Mouse (Mus musculus) cerebellum, adult 2 months (tissue): ENCODE results near the gene B4galnt4. TPM values are rescaled to one million over a fixed set of nuclear protein-coding genes. Genes with fewer than 3 reads are reported as not detected.
"Not testable (repeated sequence)": the region's sequence is repeated elsewhere in the genome, so short reads cannot be mapped to it uniquely, and the experiment has no call there.

Source experiments
- DNase-seq, 2 experiments: peaks; one replicate each; pipeline ENCODE4 v3.0.0; 2021
- H3K27ac ChIP-seq: fragments of 200-500 bp; 2 replicates; pipeline ENCODE4 v1.5.1; 2012; ENCODE audit warnings: low read length, control low read depth, inconsistent platforms; ENCODE audit not compliant: insufficient read depth
- H3K27me3 ChIP-seq: fragments of 200-500 bp; 2 replicates; pipeline ENCODE4 v1.6.1; 2012; ENCODE audit warnings: inconsistent platforms, mild to moderate bottlenecking, low read length, moderate library complexity; ENCODE audit not compliant: control insufficient read depth, insufficient read depth
- H3K4me1 ChIP-seq: fragments of 200-500 bp; 2 replicates; pipeline ENCODE4 v1.6.1; 2011; ENCODE audit warnings: low read length; ENCODE audit not compliant: control insufficient read depth, insufficient read depth
- H3K4me3 ChIP-seq: fragments of 200-500 bp; replicated peaks from 2 replicates; pipeline ENCODE3; 2011; ENCODE audit warnings: mild to moderate bottlenecking, low read depth, low read length, control low read depth; ENCODE audit not compliant: insufficient read depth
- CTCF ChIP-seq: fragments of 200-500 bp; IDR thresholded peaks from 2 replicates; pipeline ENCODE4 v1.5.1; 2011; ENCODE audit warnings: low read depth, mild to moderate bottlenecking, control low read depth, low read length, moderate library complexity, borderline replicate concordance; ENCODE audit not compliant: insufficient read depth
- POLR2A ChIP-seq: fragments of 200-500 bp; IDR thresholded peaks from 2 replicates; pipeline ENCODE4 v1.6.1; 2011; ENCODE audit warnings: low read length, control low read depth, borderline replicate concordance; ENCODE audit not compliant: insufficient read depth
- WGBS: fragments of 180-500 bp; shearing (Covaris S2); methylation state at CpG from one replicate; pipeline ENCODE4 v1.1.7; 2018; 5-methylcytosine and 5-hydroxymethylcytosine counted together
- polyA plus RNA-seq: library from polyadenylated mRNA; depleted of rRNA; stranded (reverse); fragments of >200 nt; gene quantifications from 2 replicates; pipeline ENCODE4 v1.2.3, GENCODE M21; 2012

The B4galnt4 gene
- polyA plus RNA-seq, 1 experiment = 79.0 TPM

- no peak overlapping the region for H3K4me3 ChIP-seq
- no peaks in the 10 kb centered on the region for H3K27me3 ChIP-seq
- H3K27ac ChIP-seq = no peak overlapping the region
- no peak for TF ChIP-seq POLR2A
- no peak for TF ChIP-seq CTCF
- no peaks in the 10 kb centered on the region for H3K4me1 ChIP-seq
- no peak for DNase-seq
- 47% methylated on average over 5 of the region's 6 CpGs for WGBS
Observed at GRCm38 (mm10) chr7:141024865-141025838, 35.8 kb upstream of the B4galnt4 start.

- Histone ChIP-seq H3K27ac (no peak overlapping the region), H3K4me1 (no peaks in the 10 kb centered on the region), H3K4me3 (no peak overlapping the region), H3K27me3 (no peaks in the 10 kb centered on the region)
- no peak for DNase-seq
- WGBS = 66% methylated on average over 6 of the region's 6 CpGs
- TF ChIP-seq POLR2A (no peak), CTCF (no peak)
Observed at GRCm38 (mm10) chr7:141026097-141026739, 34.7 kb upstream of the B4galnt4 start.

- no peak overlapping the region for H3K4me3 ChIP-seq
- H3K27me3 ChIP-seq = no peaks in the 10 kb centered on the region
- no peak for DNase-seq
- 60% methylated on average over 5 of the region's 5 CpGs for WGBS
- TF ChIP-seq CTCF (no peak), POLR2A (no peak)
- no peaks in the 10 kb centered on the region for H3K4me1 ChIP-seq
- H3K27ac ChIP-seq = no peak overlapping the region
Observed at GRCm38 (mm10) chr7:141026740-141027098, 34.2 kb upstream of the B4galnt4 start.

GRCm38 (mm10) chr7:141028831-141029230, 32.1 kb upstream of the B4galnt4 start, which contains the start of gene Gm17387:
Gm17387 (plus strand) TSS chr7:141029131.
- no peak for DNase-seq
- no peak for TF ChIP-seq CTCF
- no peak for TF ChIP-seq POLR2A
- 95% methylated on average over 2 of the region's 2 CpGs for WGBS
- no peaks in the 10 kb centered on the region for H3K27me3 ChIP-seq
- no peaks in the 10 kb centered on the region for H3K4me1 ChIP-seq
- H3K4me3 ChIP-seq = no peak within 1 kb of the TSS
- H3K27ac ChIP-seq = no peak within 1 kb of the TSS

- TF ChIP-seq POLR2A (no peak), CTCF (no peak)
- no peaks in the 10 kb centered on the region for H3K4me1 ChIP-seq
Observed at GRCm38 (mm10) chr7:141030390-141030789, 30.5 kb upstream of the B4galnt4 start.

GRCm38 (mm10) chr7:141032458-141033167, 28.3 kb upstream of the B4galnt4 start:
- no peak for DNase-seq
- Histone ChIP-seq H3K27ac (no peak overlapping the region), H3K4me3 (no peak overlapping the region), H3K4me1 (no peaks in the 10 kb centered on the region), H3K27me3 (no peaks in the 10 kb centered on the region)
- 75% methylated on average over 9 of the region's 9 CpGs for WGBS
- TF ChIP-seq POLR2A (no peak), CTCF (no peak)

More at GRCm38 (mm10) chr7:141030390-141030789, 30.5 kb upstream of the B4galnt4 start:
- 44% methylated on average over 3 of the region's 3 CpGs for WGBS
- H3K4me3 ChIP-seq = no peak overlapping the region
- H3K27me3 ChIP-seq = no peaks in the 10 kb centered on the region
- DNase-seq = no peak
- no peak overlapping the region for H3K27ac ChIP-seq

- H3K27me3 ChIP-seq, H3K27ac ChIP-seq: not testable (repeated sequence)
Observed at GRCm38 (mm10) chr7:141036624-141037023, 24.3 kb upstream of the B4galnt4 start.

More at GRCm38 (mm10) chr7:141036624-141037023, 24.3 kb upstream of the B4galnt4 start:
- DNase-seq, H3K4me1 ChIP-seq, H3K4me3 ChIP-seq: not testable (repeated sequence)
- 81% methylated on average over 1 of the region's 2 CpGs for WGBS
